Mouse (Mus musculus) heart, embryonic 11.5 days (tissue): Measurements from ENCODE around the gene C77080. TPM values are rescaled to one million over a fixed set of nuclear protein-coding genes. Genes with fewer than 3 reads are reported as not detected.

Experiments used
- ATAC-seq: fragments of 200-750 bp; cut with Nextera tagmentation; replicated peaks from 2 replicates; pipeline ENCODE4 v1.8.0; 2017; ENCODE audit warnings: moderate library complexity; ENCODE audit not compliant: insufficient number of reproducible peaks, low FRiP score, low TSS enrichment
- H3K27ac ChIP-seq: fragments of 300-500 bp; sonication (generic); 2 replicates; pipeline ENCODE4 v1.5.1; 2014; ENCODE audit warnings: mild to moderate bottlenecking, low read depth, low read length
- H3K27me3 ChIP-seq: fragments of 300-500 bp; sonication (generic); 2 replicates; pipeline ENCODE4 v1.6.1; 2014; ENCODE audit warnings: mild to moderate bottlenecking, low read length, mixed read lengths; ENCODE audit not compliant: control insufficient read depth, insufficient read depth
- H3K36me3 ChIP-seq: fragments of 300-500 bp; sonication (generic); 2 replicates; pipeline ENCODE4 v1.6.1; 2014; ENCODE audit warnings: mild to moderate bottlenecking, low read length, moderate library complexity, mixed read lengths; ENCODE audit not compliant: control insufficient read depth, insufficient read depth
- H3K4me1 ChIP-seq: fragments of 300-500 bp; sonication (generic); 2 replicates; pipeline ENCODE4 v1.6.1; 2014; ENCODE audit warnings: low read length; ENCODE audit not compliant: control insufficient read depth, insufficient read depth
- H3K4me2 ChIP-seq: fragments of 300-500 bp; sonication (generic); 2 replicates; pipeline ENCODE4 v1.6.1; 2014; ENCODE audit warnings: mild to moderate bottlenecking, moderate library complexity
- H3K4me3 ChIP-seq: fragments of 300-500 bp; sonication (generic); 2 replicates; pipeline ENCODE4 v1.5.1; 2014; ENCODE audit warnings: low read depth, low read length
- H3K9ac ChIP-seq: fragments of 300-500 bp; sonication (generic); 2 replicates; pipeline ENCODE4 v1.6.1; 2014; ENCODE audit warnings: mild to moderate bottlenecking, low read depth, low read length, moderate library complexity
- H3K9me3 ChIP-seq: fragments of 300-500 bp; sonication (generic); replicated peaks from 2 replicates; pipeline ENCODE4 v1.6.1; 2016; ENCODE audit warnings: low read length; ENCODE audit not compliant: control insufficient read depth
- WGBS: fragments of 180-500 bp; shearing (Covaris S2); extraction: QIAGEN DNeasy Blood & Tissue Kit; methylation state at CpG from one replicate; pipeline ENCODE4 v1.1.7; 2014; ENCODE audit not compliant: insufficient replicate concordance; 5-methylcytosine and 5-hydroxymethylcytosine counted together
- polyA plus RNA-seq: library from polyadenylated mRNA; unstranded; fragments of >200 nt; fragmentation: Nextera tagmentation; extraction: Ambion mirVana; gene quantifications from 2 replicates; pipeline ENCODE4 v1.2.1, GENCODE M21; 2014

C77080 gene
- polyA plus RNA-seq, 1 experiment from 2014 or later, result 1.5 TPM

GRCm38 (mm10) chr4:129239075-129239474 is 22.1 kb downstream of the C77080 start:
- H3K4me1 ChIP-seq, result peaks cover 20% of the 10 kb centered on the region
- peak; percentile 82 for ATAC-seq
- no peaks in the 10 kb centered on the region for H3K36me3 ChIP-seq
- WGBS, result 0% methylated on average over 19 of the region's 29 CpGs
- no peaks in the 10 kb centered on the region for H3K9me3 ChIP-seq
- peaks cover 75% of the 10 kb centered on the region for H3K27me3 ChIP-seq
- peak overlapping the region; percentile 70 for H3K4me3 ChIP-seq
- H3K27ac ChIP-seq, result no peak overlapping the region
- H3K9ac ChIP-seq, result peak overlapping the region; percentile 67
- peak overlapping the region; percentile 98 for H3K4me2 ChIP-seq

- Histone ChIP-seq H3K9ac (peak overlapping the region; percentile 67), H3K4me1 (peaks cover 20% of the 10 kb centered on the region), H3K4me3 (peak overlapping the region; percentile 70), H3K36me3 (no peaks in the 10 kb centered on the region), H3K27me3 (peaks cover 72% of the 10 kb centered on the region), H3K9me3 (no peaks in the 10 kb centered on the region), H3K4me2 (peak overlapping the region; percentile 98), H3K27ac (no peak overlapping the region)
- 1% methylated on average over 23 of the region's 23 CpGs for WGBS
- no peak; the same call in 1 of the 2 replicates for ATAC-seq
These were observed 22.6 kb downstream of the C77080 start for GRCm38 (mm10) chr4:129238579-129239016.

GRCm38 (mm10) chr4:129237843-129238441 is 23.3 kb downstream of the C77080 start:
- peak overlapping the region; percentile 70 for H3K4me3 ChIP-seq
- H3K9ac ChIP-seq, result peak overlapping the region; percentile 16; the same call in 1 of the 2 replicates
- no peaks in the 10 kb centered on the region for H3K36me3 ChIP-seq
- H3K4me2 ChIP-seq, result peak overlapping the region; percentile 98
- no peak overlapping the region for H3K27ac ChIP-seq
- peaks cover 76% of the 10 kb centered on the region for H3K27me3 ChIP-seq
- peaks cover 20% of the 10 kb centered on the region for H3K4me1 ChIP-seq
- ATAC-seq, result no peak
- no peaks in the 10 kb centered on the region for H3K9me3 ChIP-seq
- WGBS, result 7% methylated on average over 21 of the region's 21 CpGs

- H3K27ac ChIP-seq, result no peak overlapping the region
- no peaks in the 10 kb centered on the region for H3K9me3 ChIP-seq
- 81% methylated on average over 8 of the region's 8 CpGs for WGBS
- peaks cover 20% of the 10 kb centered on the region for H3K4me1 ChIP-seq
- H3K9ac ChIP-seq, result no peak overlapping the region
- H3K4me3 ChIP-seq, result no peak overlapping the region
- H3K4me2 ChIP-seq, result no peak overlapping the region
- no peaks in the 10 kb centered on the region for H3K36me3 ChIP-seq
- peaks cover 79% of the 10 kb centered on the region for H3K27me3 ChIP-seq
- ATAC-seq, result no peak
These were observed 24.9 kb downstream of the C77080 start for GRCm38 (mm10) chr4:129236236-129236813.

GRCm38 (mm10) chr4:129235147-129235546 is 26.1 kb downstream of the C77080 start:
- no peak overlapping the region for H3K27ac ChIP-seq
- H3K9me3 ChIP-seq, result no peaks in the 10 kb centered on the region
- H3K9ac ChIP-seq, result no peak overlapping the region
- WGBS, result 30% methylated on average over 3 of the region's 3 CpGs
- ATAC-seq, result no peak
- H3K4me2 ChIP-seq, result no peak overlapping the region
- H3K4me3 ChIP-seq, result no peak overlapping the region
- H3K27me3 ChIP-seq, result peaks cover 83% of the 10 kb centered on the region
- H3K36me3 ChIP-seq, result no peaks in the 10 kb centered on the region
- H3K4me1 ChIP-seq, result peaks cover 20% of the 10 kb centered on the region

GRCm38 (mm10) chr4:129234488-129234887 is 26.7 kb downstream of the C77080 start:
- Histone ChIP-seq H3K4me3 (no peak overlapping the region), H3K36me3 (no peaks in the 10 kb centered on the region), H3K4me1 (peaks cover 20% of the 10 kb centered on the region), H3K27ac (no peak overlapping the region), H3K9me3 (no peaks in the 10 kb centered on the region), H3K9ac (no peak overlapping the region), H3K4me2 (no peak overlapping the region), H3K27me3 (peaks cover 83% of the 10 kb centered on the region)
- no peak for ATAC-seq
- 12% methylated on average over 7 of the region's 7 CpGs for WGBS

GRCm38 (mm10) chr4:129232561-129233360 is 28.4 kb downstream of the C77080 start:
- Histone ChIP-seq H3K4me3 (no peak overlapping the region), H3K4me1 (peaks cover 17% of the 10 kb centered on the region), H3K27me3 (peaks cover 81% of the 10 kb centered on the region), H3K4me2 (no peak overlapping the region), H3K9me3 (no peaks in the 10 kb centered on the region), H3K9ac (no peak overlapping the region), H3K27ac (no peak overlapping the region), H3K36me3 (no peaks in the 10 kb centered on the region)
- no peak for ATAC-seq
- 76% methylated on average over 9 of the region's 9 CpGs for WGBS

GRCm38 (mm10) chr4:129231594-129232450 is 29.4 kb downstream of the C77080 start:
- no peak overlapping the region for H3K4me3 ChIP-seq
- no peak overlapping the region for H3K4me2 ChIP-seq
- H3K27me3 ChIP-seq, result peaks cover 81% of the 10 kb centered on the region
- H3K9ac ChIP-seq, result no peak overlapping the region
- peaks cover 26% of the 10 kb centered on the region for H3K4me1 ChIP-seq
- H3K27ac ChIP-seq, result no peak overlapping the region
- no peak for ATAC-seq
- 52% methylated on average over 12 of the region's 12 CpGs for WGBS
- H3K9me3 ChIP-seq, result no peaks in the 10 kb centered on the region
- H3K36me3 ChIP-seq, result no peaks in the 10 kb centered on the region
